Mouse (Mus musculus) myocyte (in vitro differentiated cells): ENCODE data around the gene Rita1. TPM values are rescaled to one million over a fixed set of nuclear protein-coding genes. Genes with fewer than 3 reads are reported as not detected.
A peak's percentile ranks its signal among the peaks of the same experiment; 100 is the strongest.

Source experiments
- H3K27me3 ChIP-seq: one replicate; pipeline ENCODE4 v1.6.1; 2011; ENCODE audit not compliant: control insufficient read depth, insufficient read depth, insufficient read length
- H3K36me3 ChIP-seq: one replicate; pipeline ENCODE4 v1.6.1; 2011; ENCODE audit not compliant: control insufficient read depth, insufficient read depth
- H3K4me2 ChIP-seq: one replicate; pipeline ENCODE4 v1.6.1; 2011; ENCODE audit warnings: low read depth, control low read depth
- H3K4me3 ChIP-seq: one replicate; pipeline ENCODE4 v1.5.1; 2011; ENCODE audit warnings: mild to moderate bottlenecking, control low read depth, moderate library complexity
- H3K79me2 ChIP-seq: one replicate; pipeline ENCODE4 v1.6.1; 2011; ENCODE audit not compliant: control insufficient read depth, insufficient read depth
- H3ac ChIP-seq: one replicate; pipeline ENCODE4 v1.6.1; 2011; ENCODE audit not compliant: control insufficient read depth, insufficient read length
- CEBPB ChIP-seq: IDR thresholded peaks from 2 replicates; pipeline ENCODE4 v1.6.1; 2011; ENCODE audit warnings: mild to moderate bottlenecking, moderate library complexity; ENCODE audit not compliant: poor library complexity, insufficient read depth, severe bottlenecking
- E2F4 ChIP-seq: IDR thresholded peaks from one replicate; pipeline ENCODE4 v1.6.1; 2011; ENCODE audit warnings: mild to moderate bottlenecking, control low read depth, moderate library complexity; ENCODE audit not compliant: insufficient read depth
- MAX ChIP-seq: IDR thresholded peaks from one replicate; pipeline ENCODE4 v1.6.1; 2011; ENCODE audit warnings: low read depth, mild to moderate bottlenecking, control low read depth
- MYOD1 ChIP-seq, 3 experiments: IDR thresholded peaks; one replicate each; pipeline ENCODE4 v1.6.1; 2011; ENCODE audit warnings: control low read depth in 2 of 3, low read depth in 2 of 3, mild to moderate bottlenecking in 2 of 3, moderate library complexity in 1 of 3; ENCODE audit not compliant: insufficient read length in 2 of 3, control insufficient read depth in 1 of 3
- MYOG ChIP-seq, 3 experiments: IDR thresholded peaks; one replicate each; pipeline ENCODE4 v1.6.1; 2011; ENCODE audit warnings: control low read depth in 2 of 3, low read depth in 2 of 3, mild to moderate bottlenecking in 2 of 3; ENCODE audit not compliant: insufficient read length in 2 of 3, control insufficient read depth in 1 of 3, insufficient read depth in 1 of 3
- POLR2A ChIP-seq: IDR thresholded peaks from one replicate; pipeline ENCODE4 v1.6.1; 2011; ENCODE audit warnings: low read depth, mild to moderate bottlenecking, control low read depth, moderate library complexity; ENCODE audit not compliant: insufficient read length
- POLR2AphosphoS2 ChIP-seq: IDR thresholded peaks from one replicate; pipeline ENCODE4 v1.6.1; 2011; ENCODE audit warnings: low read depth, control low read depth; ENCODE audit not compliant: insufficient read length
- REST ChIP-seq: IDR thresholded peaks from one replicate; pipeline ENCODE4 v1.6.1; 2011; ENCODE audit warnings: mild to moderate bottlenecking, control low read depth, moderate library complexity; ENCODE audit not compliant: insufficient read depth, insufficient read length
- SRF ChIP-seq: IDR thresholded peaks from one replicate; pipeline ENCODE4 v1.6.1; 2011; ENCODE audit warnings: low read depth; ENCODE audit not compliant: control insufficient read depth, insufficient read length
- TCF12 ChIP-seq: IDR thresholded peaks from one replicate; pipeline ENCODE4 v1.6.1; 2011; ENCODE audit warnings: mild to moderate bottlenecking, control low read depth; ENCODE audit not compliant: poor library complexity, insufficient read depth, severe bottlenecking
- TCF3 ChIP-seq: IDR thresholded peaks from one replicate; pipeline ENCODE4 v1.6.1; 2011; ENCODE audit warnings: low read depth, control low read depth; ENCODE audit not compliant: insufficient read length
- USF1 ChIP-seq: IDR thresholded peaks from one replicate; pipeline ENCODE4 v1.6.1; 2011; ENCODE audit warnings: low read depth, mild to moderate bottlenecking, control low read depth, moderate library complexity
- polyA plus RNA-seq: library from polyadenylated mRNA; unstranded; fragments of >200 nt; fragmentation: generic; extraction: Trizol; gene quantifications from one replicate; pipeline ENCODE4 v1.2.1, GENCODE M21; 2012; ENCODE audit warnings: missing spikeins

Gene Rita1
- polyA plus RNA-seq, 1 experiment: 14.7 TPM

DNA sequence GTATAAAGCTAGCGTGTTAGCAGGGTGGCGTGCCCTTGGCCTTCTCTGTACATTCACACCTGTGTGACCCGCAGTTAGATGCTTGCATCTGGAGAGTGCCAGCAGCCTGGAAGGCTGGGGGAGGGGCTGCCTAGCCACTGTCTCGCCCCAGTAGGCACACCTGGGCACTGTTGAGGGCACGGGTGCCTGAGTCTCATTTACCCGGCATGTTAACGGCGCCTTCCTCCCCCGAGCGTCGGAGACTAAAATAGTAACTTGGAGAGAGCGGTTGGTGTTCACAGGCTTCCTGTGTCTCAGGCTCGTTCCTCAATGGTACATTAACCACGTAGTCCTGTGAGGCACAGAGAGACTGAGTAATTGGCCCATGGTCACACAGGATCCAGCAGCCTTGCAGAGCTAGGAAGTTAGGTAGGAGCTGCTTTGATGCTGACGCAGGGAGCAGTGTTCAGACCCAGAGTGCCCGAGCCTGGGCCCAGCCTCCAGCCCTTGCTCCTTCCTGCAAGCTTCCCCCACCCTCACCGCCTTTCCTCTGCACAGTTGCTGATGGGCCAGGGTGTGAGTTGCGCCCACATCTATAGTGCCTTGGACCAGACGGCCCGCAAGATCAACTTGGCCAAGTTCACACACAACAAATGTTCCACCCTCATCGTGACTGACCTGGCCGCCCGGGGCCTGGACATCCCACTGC is 8.8 kb upstream of the Rita1 start:
- Histone ChIP-seq H3K36me3 (peaks cover 17% of the 10 kb centered on the region), H3K4me2 (no peak overlapping the region), H3K4me3 (no peak overlapping the region), H3ac (no peak overlapping the region), H3K79me2 (peaks cover 3% of the 10 kb centered on the region), H3K27me3 (no peaks in the 10 kb centered on the region)
- no peak for TF ChIP-seq USF1
- no peak for TF ChIP-seq POLR2AphosphoS2
- no peak for TF ChIP-seq MAX
- TF ChIP-seq SRF: no peak
- no peak for TF ChIP-seq CEBPB
- no peak for TF ChIP-seq E2F4
- no peak for TF ChIP-seq MYOD1 (IDR thresholded peaks at IDR 0.05; ENCODE audit: control insufficient read depth in 1 of 3, insufficient read length in 2 of 3, low read depth in 2 of 3)
- TF ChIP-seq REST: no peak
- TF ChIP-seq POLR2A: no peak
- no peak for TF ChIP-seq MYOG (IDR thresholded peaks at IDR 0.05; ENCODE audit: control insufficient read depth in 1 of 3, insufficient read depth in 1 of 3, insufficient read length in 2 of 3, low read depth in 2 of 3)
- TF ChIP-seq TCF12: no peak
- no peak for TF ChIP-seq TCF3

DNA sequence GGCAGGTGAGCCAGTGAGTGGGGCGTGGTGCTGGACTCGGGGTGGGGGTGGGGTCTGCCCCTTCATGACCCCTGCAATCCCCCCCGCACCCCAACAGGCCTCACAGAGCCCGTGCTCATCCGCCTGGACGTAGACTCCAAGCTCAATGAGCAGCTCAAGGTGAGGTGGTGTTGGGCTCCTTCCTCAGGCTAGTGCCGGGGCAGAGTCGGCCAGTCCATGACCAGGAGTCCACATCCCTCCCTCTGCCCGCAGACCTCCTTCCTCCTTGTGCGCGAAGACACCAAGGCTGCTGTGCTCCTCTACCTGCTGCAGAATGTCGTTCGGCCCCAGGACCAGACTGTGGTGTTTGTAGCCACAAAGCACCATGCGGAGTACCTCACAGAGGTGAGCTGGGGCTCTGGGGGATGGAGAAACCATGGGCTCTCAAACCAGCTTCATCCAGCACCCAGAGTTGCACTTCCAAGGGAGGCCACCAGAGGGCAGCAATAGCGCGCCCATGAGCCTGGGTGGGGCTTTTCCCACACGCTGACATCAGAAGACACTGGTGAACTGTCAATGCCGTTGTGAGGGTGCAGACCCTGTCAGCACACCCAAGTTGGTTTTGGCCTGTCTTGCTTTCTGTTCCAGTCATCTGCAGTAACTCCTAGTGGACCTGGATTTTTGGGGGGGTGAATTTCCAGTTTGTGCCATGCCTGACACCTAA is 8.1 kb upstream of the Rita1 start:
- TF ChIP-seq POLR2A (no peak), POLR2AphosphoS2 (no peak)
- Histone ChIP-seq H3K36me3 (peaks cover 18% of the 10 kb centered on the region), H3K79me2 (peaks cover 9% of the 10 kb centered on the region), H3K27me3 (no peaks in the 10 kb centered on the region), H3K4me2 (no peak overlapping the region), H3ac (no peak overlapping the region), H3K4me3 (no peak overlapping the region)

DNA sequence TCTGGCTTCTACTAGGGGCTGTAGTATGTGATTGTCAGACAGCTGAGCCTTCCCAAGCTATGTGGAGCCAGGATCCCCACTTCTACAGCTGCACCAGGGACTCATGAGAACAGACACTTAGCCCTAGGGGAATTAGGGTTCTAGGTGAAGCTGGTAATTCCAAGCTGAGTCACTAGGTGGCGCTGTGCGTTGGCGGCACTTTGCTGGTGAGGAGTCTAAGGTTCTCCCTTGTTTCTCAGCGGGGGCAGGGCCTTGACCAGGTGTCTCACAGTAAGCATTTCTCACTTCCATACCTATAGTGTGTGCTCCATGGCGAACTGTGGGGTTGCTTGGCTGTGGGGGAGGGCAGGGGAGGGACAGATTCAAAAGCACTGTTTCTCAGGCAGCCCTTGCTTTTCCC is 6.8 kb upstream of the Rita1 start:
- H3K4me2 ChIP-seq: no peak overlapping the region
- H3K79me2 ChIP-seq: peaks cover 22% of the 10 kb centered on the region
- TF ChIP-seq E2F4 (no peak), TCF3 (no peak)
- H3K27me3 ChIP-seq: no peaks in the 10 kb centered on the region
- H3ac ChIP-seq: no peak overlapping the region
- no peak overlapping the region for H3K4me3 ChIP-seq
- H3K36me3 ChIP-seq: peaks cover 18% of the 10 kb centered on the region

DNA sequence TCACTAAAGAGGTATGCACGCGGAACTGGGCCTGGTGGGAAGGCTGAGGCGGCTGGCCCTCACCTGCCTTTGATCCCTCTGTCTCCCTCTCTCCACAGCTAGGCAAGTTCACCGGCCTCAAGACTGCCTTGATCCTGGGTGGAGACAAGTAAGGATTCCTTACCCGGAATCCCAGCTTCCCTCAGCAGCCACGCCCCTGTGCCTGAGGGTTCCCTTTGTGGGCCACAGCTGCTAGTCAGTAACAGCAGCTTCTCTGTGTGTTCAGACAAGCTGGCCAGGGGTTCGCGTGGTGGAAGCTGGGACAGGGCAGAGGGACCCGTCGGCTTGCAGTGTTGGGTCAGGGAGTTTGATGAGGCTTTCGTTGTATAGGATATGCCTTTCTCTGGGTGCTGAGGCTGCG is 6.4 kb upstream of the Rita1 start:
- Histone ChIP-seq H3K27me3 (no peaks in the 10 kb centered on the region), H3K4me2 (no peak overlapping the region), H3ac (no peak overlapping the region), H3K79me2 (peaks cover 26% of the 10 kb centered on the region), H3K36me3 (peaks cover 18% of the 10 kb centered on the region), H3K4me3 (no peak overlapping the region)
- TF ChIP-seq POLR2AphosphoS2 (no peak), SRF (no peak), MYOD1 (IDR thresholded peaks at IDR 0.05; ENCODE audit: control insufficient read depth in 1 of 3, insufficient read length in 2 of 3, low read depth in 2 of 3) (peak in 1 of 3 experiments; percentile 34), MYOG (IDR thresholded peaks at IDR 0.05; ENCODE audit: control insufficient read depth in 1 of 3, insufficient read depth in 1 of 3, insufficient read length in 2 of 3, low read depth in 2 of 3) (peak in 1 of 3 experiments; percentile 67), E2F4 (no peak), REST (no peak), POLR2A (no peak), USF1 (no peak), MAX (no peak), TCF3 (no peak), CEBPB (no peak)

DNA sequence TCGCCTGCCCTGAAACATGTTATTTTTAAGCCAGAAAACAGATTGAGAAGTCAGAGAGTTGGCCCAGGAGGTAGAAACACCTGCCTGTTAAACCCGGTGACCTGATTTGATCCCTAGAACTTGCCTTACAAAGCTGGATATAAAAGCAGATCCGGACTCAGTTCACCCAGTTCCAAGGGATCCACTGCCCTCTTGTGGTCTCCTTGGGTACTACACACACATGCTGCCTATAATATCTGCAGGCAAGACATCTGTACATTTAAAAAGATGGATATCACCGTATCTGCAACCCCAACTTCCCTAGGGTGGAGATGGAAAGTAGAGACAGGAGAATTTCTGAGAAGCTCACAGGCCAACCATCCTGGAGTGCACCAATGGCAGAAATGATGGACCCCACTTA is 3.5 kb upstream of the Rita1 start:
- no peaks in the 10 kb centered on the region for H3K27me3 ChIP-seq
- H3K36me3 ChIP-seq: peaks cover 18% of the 10 kb centered on the region
- TF ChIP-seq TCF3 (no peak), REST (no peak), TCF12 (no peak), MYOG (IDR thresholded peaks at IDR 0.05; ENCODE audit: control insufficient read depth in 1 of 3, insufficient read depth in 1 of 3, insufficient read length in 2 of 3, low read depth in 2 of 3) (no peak), POLR2A (no peak), USF1 (no peak), MYOD1 (IDR thresholded peaks at IDR 0.05; ENCODE audit: control insufficient read depth in 1 of 3, insufficient read length in 2 of 3, low read depth in 2 of 3) (no peak), E2F4 (no peak), MAX (no peak), CEBPB (no peak), POLR2AphosphoS2 (no peak), SRF (no peak)

More for the DNA sequence above, 3.5 kb upstream of the Rita1 start:
- Histone ChIP-seq H3K4me2 (no peak overlapping the region), H3ac (no peak overlapping the region), H3K4me3 (no peak overlapping the region), H3K79me2 (peaks cover 40% of the 10 kb centered on the region)
